Mouse (Mus musculus): ENCODE data around the gene Adam3. TPM values are rescaled to one million over a fixed set of nuclear protein-coding genes. Genes with fewer than 3 reads are reported as not detected.

Gene Adam3
- 0.44 TPM in 1 of 2 replicates, not detected in the other for polyA plus RNA-seq (2014; fragmentation: Nextera tagmentation; extraction: Ambion mirVana)

- no peak for ATAC-seq (ENCODE audit: insufficient read depth, low FRiP score, low TSS enrichment)
- no peak within 1 kb of the TSS for H3K4me3 ChIP-seq (ENCODE audit: low read depth, low read length)
- H3K27me3 ChIP-seq (ENCODE audit: control insufficient read depth, insufficient read depth, low read length): no peaks in the 10 kb centered on the region
- H3K4me1 ChIP-seq (ENCODE audit: control insufficient read depth, insufficient read depth, low read length): no peaks in the 10 kb centered on the region; the same call in 1 of the 2 replicates
- H3K36me3 ChIP-seq (ENCODE audit: control insufficient read depth, insufficient read depth, low read length): no peaks in the 10 kb centered on the region
- H3K4me2 ChIP-seq (ENCODE audit: low read depth): no peak within 1 kb of the TSS
- DNase-seq (ENCODE audit: low spot score): no peak
- no peaks in the 10 kb centered on the region for H3K9me3 ChIP-seq (ENCODE audit: control insufficient read depth, low read length)
- WGBS: 63% methylated on average over 11 of the region's 11 CpGs
- H3K9ac ChIP-seq (ENCODE audit: low read length): no peak within 1 kb of the TSS
- no peak within 1 kb of the TSS for H3K27ac ChIP-seq (ENCODE audit: low read depth, low read length)
Observed at GRCm38 (mm10) chr8:24725630-24726029, at the start of gene Adam3. Gene Adam3, minus strand, starts transcription at chr8:24725852.

GRCm38 (mm10) chr8:24724886-24725626 is 596 bp downstream of the Adam3 start:
- Histone ChIP-seq H3K4me1 (ENCODE audit: control insufficient read depth, insufficient read depth, low read length) (no peaks in the 10 kb centered on the region; the same call in 1 of the 2 replicates), H3K27me3 (ENCODE audit: control insufficient read depth, insufficient read depth, low read length) (no peaks in the 10 kb centered on the region), H3K4me2 (ENCODE audit: low read depth) (no peak overlapping the region), H3K36me3 (ENCODE audit: control insufficient read depth, insufficient read depth, low read length) (no peaks in the 10 kb centered on the region), H3K4me3 (ENCODE audit: low read depth, low read length) (no peak overlapping the region), H3K9ac (ENCODE audit: low read length) (no peak overlapping the region), H3K27ac (ENCODE audit: low read depth, low read length) (no peak overlapping the region), H3K9me3 (ENCODE audit: control insufficient read depth, low read length) (no peaks in the 10 kb centered on the region)
- ATAC-seq (ENCODE audit: insufficient read depth, low FRiP score, low TSS enrichment) (no peak), DNase-seq (ENCODE audit: low spot score) (no peak)
- WGBS: 69% methylated on average over 16 of the region's 16 CpGs

Other genes starting within 250 kb of the Adam3 start
- gene Adam5, start 98.5 kb upstream of the Adam3 start, polyA plus RNA-seq (2014; fragmentation: Nextera tagmentation; extraction: Ambion mirVana): 0.31 and 0.60 TPM in 2 replicates